Mouse (Mus musculus) cortical plate, adult 2 months (tissue): ENCODE data around the gene Pnpla2.

Source experiments
- CTCF ChIP-seq: fragments of 200-500 bp; IDR thresholded peaks from 2 replicates; pipeline ENCODE4 v1.5.1; 2011; ENCODE audit warnings: mild to moderate bottlenecking, control low read depth, low read length; ENCODE audit not compliant: insufficient read depth; ENCODE audit errors: extremely low read depth
- POLR2A ChIP-seq: fragments of 200-500 bp; IDR thresholded peaks from 2 replicates; pipeline ENCODE4 v1.6.1; 2011; ENCODE audit warnings: mild to moderate bottlenecking, low read length, control low read depth; ENCODE audit not compliant: insufficient read depth; ENCODE audit errors: extremely low read depth

- no peak for TF ChIP-seq CTCF
- no peak for TF ChIP-seq POLR2A
Measured at GRCm38 (mm10) chr7:141410631-141411030, 44.4 kb upstream of the Pnpla2 start.
